Mouse (Mus musculus): ENCODE data around the gene Taok3. TPM values are rescaled to one million over a fixed set of nuclear protein-coding genes. Genes with fewer than 3 reads are reported as not detected.

The Taok3 gene
- total and polyA plus RNA-seq, 3 experiments, result 32.1 to 79.2 TPM; not detected in 1

GRCm38 (mm10) chr5:117241935-117242531 is 122.1 kb downstream of the Taok3 start:
- no peak overlapping the region for H3K27ac ChIP-seq (ENCODE audit: control insufficient read depth, low read depth, low read length)
- no peak for DNase-seq (ENCODE audit: low read depth, low spot score)
- H3K27me3 ChIP-seq (ENCODE audit: control insufficient read depth in 1 of 2, insufficient read depth in 2 of 2, low read length in 2 of 2), result no peaks in the 10 kb centered on the region
- no peaks in the 10 kb centered on the region for H3K9me3 ChIP-seq (replicated peaks; ENCODE audit: insufficient read depth, low read length)
- H3K9ac ChIP-seq (ENCODE audit: control insufficient read depth, low read depth, low read length, poor library complexity, severe bottlenecking), result no peak overlapping the region
- H3K4me3 ChIP-seq (ENCODE audit: control insufficient read depth in 1 of 2, insufficient read depth in 1 of 2, low read depth in 2 of 2, low read length in 2 of 2), result no peak overlapping the region
- peaks cover 6 to 19% of the 10 kb centered on the region in 2 experiments for H3K36me3 ChIP-seq (ENCODE audit: control insufficient read depth in 1 of 2, insufficient read depth in 2 of 2, low read length in 2 of 2)
- TF ChIP-seq ZMIZ1 (IDR thresholded peaks at IDR 0.05; ENCODE audit: low read depth, low read length) (no peak), CHD2 (IDR thresholded peaks at IDR 0.05; ENCODE audit: low read length) (no peak), ETS1 (IDR thresholded peaks at IDR 0.05; ENCODE audit: low read depth, low read length) (no peak)
- no peaks in the 10 kb centered on the region for H3K79me2 ChIP-seq (ENCODE audit: control insufficient read depth, insufficient read depth, low read length, poor library complexity)
- H3K4me1 ChIP-seq (ENCODE audit: control insufficient read depth in 1 of 2, insufficient read depth in 2 of 2, low read length in 2 of 2), result peaks cover 6 to 21% of the 10 kb centered on the region in 2 experiments

GRCm38 (mm10) chr5:117242671-117243478 is 122.9 kb downstream of the Taok3 start:
- Histone ChIP-seq H3K27ac (ENCODE audit: control insufficient read depth, low read depth, low read length) (no peak overlapping the region), H3K36me3 (ENCODE audit: control insufficient read depth in 1 of 2, insufficient read depth in 2 of 2, low read length in 2 of 2) (peaks cover 6 to 19% of the 10 kb centered on the region in 2 experiments), H3K9ac (ENCODE audit: control insufficient read depth, low read depth, low read length, poor library complexity, severe bottlenecking) (no peak overlapping the region), H3K9me3 (replicated peaks; ENCODE audit: insufficient read depth, low read length) (no peaks in the 10 kb centered on the region), H3K79me2 (ENCODE audit: control insufficient read depth, insufficient read depth, low read length, poor library complexity) (no peaks in the 10 kb centered on the region), H3K4me1 (ENCODE audit: control insufficient read depth in 1 of 2, insufficient read depth in 2 of 2, low read length in 2 of 2) (peaks cover 6 to 21% of the 10 kb centered on the region in 2 experiments), H3K4me3 (ENCODE audit: control insufficient read depth in 1 of 2, insufficient read depth in 1 of 2, low read depth in 2 of 2, low read length in 2 of 2) (no peak overlapping the region), H3K27me3 (ENCODE audit: control insufficient read depth in 1 of 2, insufficient read depth in 2 of 2, low read length in 2 of 2) (no peaks in the 10 kb centered on the region)
- no peak for DNase-seq (ENCODE audit: low read depth, low spot score)
- TF ChIP-seq MAFK (IDR thresholded peaks at IDR 0.05; ENCODE audit: borderline replicate concordance, low read depth, low read length) (no peak), MEF2A (IDR thresholded peaks at IDR 0.05; ENCODE audit: extremely low read depth, insufficient replicate concordance, low read depth, low read length, poor library complexity, severe bottlenecking) (no peak), SMC3 (IDR thresholded peaks at IDR 0.05; ENCODE audit: low read depth, low read length) (no peak), POLR2AphosphoS5 (IDR thresholded peaks at IDR 0.05; ENCODE audit: borderline replicate concordance, low read depth, low read length) (no peak), E2F4 (IDR thresholded peaks at IDR 0.05; ENCODE audit: borderline replicate concordance, low read depth, low read length) (no peak), ZKSCAN1 (IDR thresholded peaks at IDR 0.05; ENCODE audit: low read depth, low read length) (no peak), MYC (IDR thresholded peaks at IDR 0.05; ENCODE audit: low read depth, low read length) (no peak), MAZ (IDR thresholded peaks at IDR 0.05; ENCODE audit: low read depth, low read length) (no peak), ZNF384 (IDR thresholded peaks at IDR 0.05; ENCODE audit: low read depth, low read length) (no peak), TBP (IDR thresholded peaks at IDR 0.05; ENCODE audit: low read depth, low read length) (no peak), USF2 (IDR thresholded peaks at IDR 0.05; ENCODE audit: borderline replicate concordance in 1 of 2, insufficient read depth in 1 of 2, low read depth in 1 of 2, low read length in 2 of 2) (no peak)
